Mouse (Mus musculus) heart, postnatal 36 days (tissue): Measurements from ENCODE around the gene Lama1. TPM values are rescaled to one million over a fixed set of nuclear protein-coding genes. Genes with fewer than 3 reads are reported as not detected.
"Not testable (repeated sequence)": the region's sequence is repeated elsewhere in the genome, so short reads cannot be mapped to it uniquely, and the experiment has no call there.

Experiments used
- DNase-seq, 2 experiments: peaks; one replicate each; pipeline ENCODE4 v3.0.0; 2021 to 2022
- intact Hi-C: fragments of 180-260 bp; cut with DNase I; formaldehyde crosslinking; loops from one replicate; pipeline ENCODE4 v1.15.1; 2025
- total RNA-seq, 2 experiments: library from RNA; stranded (reverse); gene quantifications; 2 replicates each; pipeline ENCODE4 v1.2.3; 2021

Lama1 gene
- total RNA-seq, 2 experiments from 2014 or later = 0.42 to 0.84 TPM

GRCm38 (mm10) chr17:67827431-67827830, 130.4 kb downstream of the Lama1 start:
- intact Hi-C loops = no loop called here
- DNase-seq = no peak

GRCm38 (mm10) chr17:67836146-67836895, 139.3 kb downstream of the Lama1 start:
- intact Hi-C loops = loop anchor here (2.0 to 5.0 kb wide), 3 partner anchors 56 to 1258 kb away; no protein-coding TSS in a partner anchor
- DNase-seq = no peak

- DNase-seq = peak; percentile 53 to 67
- intact Hi-C loops = loop anchor here (2.0 to 5.0 kb wide), 3 partner anchors 57 to 1259 kb away; no protein-coding TSS in a partner anchor
These were observed 140.5 kb downstream of the Lama1 start for GRCm38 (mm10) chr17:67837351-67838090.

- no peak for DNase-seq
- intact Hi-C loops = loop anchor here (5.0 kb wide), 1 partner anchor 187 kb away; no protein-coding TSS in a partner anchor
These were observed 141.9 kb downstream of the Lama1 start for GRCm38 (mm10) chr17:67838948-67839347.

GRCm38 (mm10) chr17:67841494-67841893, 144.4 kb downstream of the Lama1 start:
- intact Hi-C loops, DNase-seq: not testable (repeated sequence)

- intact Hi-C loops = loop anchor here (10.0 kb wide), 2 partner anchors 994 to 1244 kb away; no protein-coding TSS in a partner anchor
- no peak for DNase-seq
These were observed 164.1 kb downstream of the Lama1 start for GRCm38 (mm10) chr17:67861080-67861630.

- peak; percentile 56 to 69 for DNase-seq
- intact Hi-C loops = loop anchor here (2.0 to 10.0 kb wide), 3 partner anchors 305 to 1243 kb away; no protein-coding TSS in a partner anchor
These were observed 164.9 kb downstream of the Lama1 start for GRCm38 (mm10) chr17:67861744-67862535.

GRCm38 (mm10) chr17:67864363-67864762, 167.3 kb downstream of the Lama1 start:
- no peak for DNase-seq
- intact Hi-C loops = loop anchor here (10.0 kb wide), 2 partner anchors 990 to 1240 kb away; no protein-coding TSS in a partner anchor

GRCm38 (mm10) chr17:67864912-67865311, 167.9 kb downstream of the Lama1 start:
- intact Hi-C loops = loop anchor here (10.0 kb wide), 2 partner anchors 990 to 1240 kb away; no protein-coding TSS in a partner anchor

GRCm38 (mm10) chr17:67866026-67866425, 169.0 kb downstream of the Lama1 start:
- intact Hi-C loops = loop anchor here (10.0 kb wide), 2 partner anchors 989 to 1239 kb away; no protein-coding TSS in a partner anchor
- no peak for DNase-seq

More at GRCm38 (mm10) chr17:67864912-67865311, 167.9 kb downstream of the Lama1 start:
- DNase-seq = no peak

GRCm38 (mm10) chr17:67866541-67867241, 169.6 kb downstream of the Lama1 start:
- intact Hi-C loops = loop anchor here (10.0 kb wide), 2 partner anchors 988 to 1238 kb away; no protein-coding TSS in a partner anchor
- peak; percentile 11 to 15 for DNase-seq

- intact Hi-C loops = loop anchor here (1.0 to 10.0 kb wide), 6 partner anchors 41 to 1235 kb away; partner anchors contain the start of gene Arhgap28
- DNase-seq = peak; percentile 68 to 81
These were observed 172.9 kb downstream of the Lama1 start for GRCm38 (mm10) chr17:67869731-67870601.

Other genes starting within 250 kb of the Lama1 start
- gene Lrrc30, start 64.5 kb upstream of the Lama1 start, total RNA-seq = under 1 TPM; 0.28 to 0.68 TPM